Mouse (Mus musculus) kidney, postnatal 0 days (tissue): ENCODE measurements around the gene Ksr2. TPM values are rescaled to one million over a fixed set of nuclear protein-coding genes. Genes with fewer than 3 reads are reported as not detected.
"Not testable (repeated sequence)": the region's sequence is repeated elsewhere in the genome, so short reads cannot be mapped to it uniquely, and the experiment has no call there.

ENCODE experiments used
- ATAC-seq: fragments of 200-750 bp; cut with Nextera tagmentation; replicated peaks from 2 replicates; pipeline ENCODE4 v1.8.0; 2017; ENCODE audit warnings: low read depth, moderate number of reproducible peaks, moderate TSS enrichment, moderate library complexity; ENCODE audit not compliant: low FRiP score
- DNase-seq: peaks from one replicate; pipeline ENCODE4 v3.0.0-alpha.2; 2016; ENCODE audit warnings: low spot score
- H3K27ac ChIP-seq: fragments of 300-500 bp; sonication (generic); 2 replicates; pipeline ENCODE4 v1.5.1; 2014; ENCODE audit warnings: mild to moderate bottlenecking
- H3K27me3 ChIP-seq: fragments of 300-500 bp; sonication (generic); 2 replicates; pipeline ENCODE4 v1.6.1; 2014; ENCODE audit warnings: low read length, mixed read lengths; ENCODE audit not compliant: insufficient read depth
- H3K36me3 ChIP-seq: fragments of 300-500 bp; sonication (generic); 2 replicates; pipeline ENCODE4 v1.6.1; 2014; ENCODE audit warnings: low read length, mixed read lengths; ENCODE audit not compliant: insufficient read depth
- H3K4me1 ChIP-seq: fragments of 300-500 bp; sonication (generic); replicated peaks from 2 replicates; pipeline ENCODE4 v1.6.1; 2014; ENCODE audit warnings: antibody characterized with exemption, low read length, mixed read lengths; ENCODE audit not compliant: insufficient read depth
- H3K4me2 ChIP-seq: fragments of 300-500 bp; sonication (generic); 2 replicates; pipeline ENCODE4 v1.6.1; 2014; ENCODE audit warnings: mild to moderate bottlenecking, low read length, moderate library complexity, mixed read lengths
- H3K4me3 ChIP-seq: fragments of 300-500 bp; sonication (generic); replicated peaks from 2 replicates; pipeline ENCODE4 v1.5.1; 2014; ENCODE audit warnings: low read depth, low read length
- H3K9ac ChIP-seq: fragments of 300-500 bp; sonication (generic); 2 replicates; pipeline ENCODE4 v1.6.1; 2014; ENCODE audit warnings: low read depth, low read length
- H3K9me3 ChIP-seq: fragments of 300-500 bp; sonication (generic); replicated peaks from 2 replicates; pipeline ENCODE4 v1.6.1; 2016; ENCODE audit warnings: low read length, inconsistent platforms, mixed read lengths
- CTCF ChIP-seq: IDR thresholded peaks from 2 replicates; pipeline ENCODE4 v1.5.1; 2016; ENCODE audit warnings: antibody characterized with exemption, low read depth, mild to moderate bottlenecking, moderate library complexity
- WGBS: fragments of 180-500 bp; shearing (Covaris S2); extraction: QIAGEN DNeasy Blood & Tissue Kit; methylation state at CpG from one replicate; pipeline ENCODE4 v1.1.7; 2014; 5-methylcytosine and 5-hydroxymethylcytosine counted together
- polyA plus RNA-seq: library from polyadenylated mRNA; unstranded; fragments of >200 nt; fragmentation: Nextera tagmentation; extraction: Ambion mirVana; gene quantifications from 2 replicates; pipeline ENCODE4 v1.2.1, GENCODE M21; 2015

The Ksr2 gene
- polyA plus RNA-seq, 1 experiment from 2014 or later, result 0.71 TPM

- DNase-seq (peak; percentile 93), ATAC-seq (peak; percentile 19; the same call in 1 of the 2 replicates)
- no peak overlapping the region for H3K9ac ChIP-seq
- H3K36me3 ChIP-seq, result no peaks in the 10 kb centered on the region
- H3K4me1 ChIP-seq, result no peaks in the 10 kb centered on the region
- no peaks in the 10 kb centered on the region for H3K9me3 ChIP-seq
- no peak overlapping the region for H3K4me2 ChIP-seq
- no peak overlapping the region for H3K4me3 ChIP-seq
- peak; percentile 82 for TF ChIP-seq CTCF
- WGBS, result 38% methylated on average over 5 of the region's 5 CpGs
- no peaks in the 10 kb centered on the region; the same call in 1 of the 2 replicates for H3K27me3 ChIP-seq
- H3K27ac ChIP-seq, result no peak overlapping the region
These were observed 200.7 kb downstream of the Ksr2 start for GRCm38 (mm10) chr5:117614331-117615024.

- WGBS, result 73% methylated on average over 4 of the region's 4 CpGs
- H3K27me3 ChIP-seq, result no peaks in the 10 kb centered on the region; the same call in 1 of the 2 replicates
- no peaks in the 10 kb centered on the region for H3K36me3 ChIP-seq
- TF ChIP-seq CTCF, result no peak
- no peaks in the 10 kb centered on the region for H3K9me3 ChIP-seq
- H3K4me1 ChIP-seq, result no peaks in the 10 kb centered on the region
- no peak overlapping the region for H3K4me3 ChIP-seq
- H3K4me2 ChIP-seq, result no peak overlapping the region
- no peak overlapping the region for H3K27ac ChIP-seq
- ATAC-seq, result no peak
- no peak for DNase-seq
- H3K9ac ChIP-seq, result no peak overlapping the region
These were observed 206.5 kb downstream of the Ksr2 start for GRCm38 (mm10) chr5:117620292-117620691.

GRCm38 (mm10) chr5:117622221-117622620 is 208.4 kb downstream of the Ksr2 start:
- 21% methylated on average over 12 of the region's 12 CpGs for WGBS
- no peak overlapping the region for H3K4me2 ChIP-seq
- DNase-seq (peak; percentile 83), ATAC-seq (peak; percentile 68)
- no peaks in the 10 kb centered on the region; the same call in 1 of the 2 replicates for H3K27me3 ChIP-seq
- no peak overlapping the region for H3K27ac ChIP-seq
- no peak for TF ChIP-seq CTCF
- no peak overlapping the region for H3K9ac ChIP-seq
- H3K4me3 ChIP-seq, result no peak overlapping the region
- H3K4me1 ChIP-seq, result no peaks in the 10 kb centered on the region
- H3K36me3 ChIP-seq, result no peaks in the 10 kb centered on the region
- H3K9me3 ChIP-seq, result no peaks in the 10 kb centered on the region

- not testable (repeated sequence) for H3K9me3 ChIP-seq, H3K4me1 ChIP-seq, H3K9ac ChIP-seq, DNase-seq, H3K4me3 ChIP-seq, H3K27ac ChIP-seq, ATAC-seq, H3K4me2 ChIP-seq, H3K27me3 ChIP-seq, H3K36me3 ChIP-seq
- 81% methylated on average over 4 of the region's 4 CpGs for WGBS
These were observed 209.4 kb downstream of the Ksr2 start for GRCm38 (mm10) chr5:117623206-117623605.

- no peaks in the 10 kb centered on the region for H3K36me3 ChIP-seq
- H3K27ac ChIP-seq, result no peak overlapping the region
- TF ChIP-seq CTCF, result peak; percentile 37
- no peaks in the 10 kb centered on the region for H3K27me3 ChIP-seq
- H3K9me3 ChIP-seq, result no peaks in the 10 kb centered on the region
- no peaks in the 10 kb centered on the region for H3K4me1 ChIP-seq
- WGBS, result 10% methylated on average over 4 of the region's 4 CpGs
- no peak overlapping the region for H3K4me3 ChIP-seq
- peak; percentile 29; the same call in 1 of the 2 replicates for ATAC-seq
- peak; percentile 76 for DNase-seq
- no peak overlapping the region for H3K4me2 ChIP-seq
- no peak overlapping the region for H3K9ac ChIP-seq
These were observed 213.1 kb downstream of the Ksr2 start for GRCm38 (mm10) chr5:117626907-117627306.

GRCm38 (mm10) chr5:117628351-117628750 is 214.6 kb downstream of the Ksr2 start:
- ATAC-seq (no peak), DNase-seq (peak; percentile 46)

More at GRCm38 (mm10) chr5:117628351-117628750, 214.6 kb downstream of the Ksr2 start:
- no peaks in the 10 kb centered on the region for H3K36me3 ChIP-seq
- H3K9ac ChIP-seq, result no peak overlapping the region
- no peak overlapping the region for H3K4me3 ChIP-seq
- H3K27me3 ChIP-seq, result no peaks in the 10 kb centered on the region
- WGBS, result 52% methylated on average over 7 of the region's 7 CpGs
- H3K27ac ChIP-seq, result no peak overlapping the region
- H3K4me1 ChIP-seq, result no peaks in the 10 kb centered on the region
- no peak overlapping the region for H3K4me2 ChIP-seq
- TF ChIP-seq CTCF, result peak; percentile 62
- no peaks in the 10 kb centered on the region for H3K9me3 ChIP-seq
